Mouse (Mus musculus) urinary bladder, adult 2 months (tissue): ENCODE data around the gene Tbc1d10a. TPM values are rescaled to one million over a fixed set of nuclear protein-coding genes. Genes with fewer than 3 reads are reported as not detected.

Experiments
- polyA plus RNA-seq: library from polyadenylated mRNA; depleted of rRNA; stranded (reverse); fragments of >200 nt; gene quantifications from 2 replicates; pipeline ENCODE4 v1.2.3, GENCODE M21; 2012; rRNA removed

Tbc1d10a gene
- polyA plus RNA-seq, 1 experiment: 137 TPM

Other genes with a start within 250 kb of the Tbc1d10a start
- gene Pes1, start 222.8 kb upstream of the Tbc1d10a start, polyA plus RNA-seq: 42.4 and 43.1 TPM in 2 replicates
- 0.04 TPM in 1 of 2 replicates, not detected in the other for gene 4930556J24Rik, start 210.0 kb upstream of the Tbc1d10a start, polyA plus RNA-seq
- gene Gal3st1, start 203.2 kb upstream of the Tbc1d10a start, polyA plus RNA-seq: 5.5 and 6.9 TPM in 2 replicates
- 0.15 and 0.21 TPM in 2 replicates for gene Sec14l4, start 155.3 kb upstream of the Tbc1d10a start, polyA plus RNA-seq
- gene Sec14l3, start 121.9 kb upstream of the Tbc1d10a start, polyA plus RNA-seq: not detected in 2 replicates
- 3.4 and 4.1 TPM in 2 replicates for gene Mtfp1, start 91.3 kb upstream of the Tbc1d10a start, polyA plus RNA-seq
- 1.3 and 1.4 TPM in 2 replicates for gene Sec14l2, start 63.4 kb upstream of the Tbc1d10a start, polyA plus RNA-seq
- gene Rnf215, start 51.6 kb upstream of the Tbc1d10a start, polyA plus RNA-seq: 31.5 and 34.4 TPM in 2 replicates
- 13.8 and 14.2 TPM in 2 replicates for gene Ccdc157, start 26.5 kb upstream of the Tbc1d10a start, polyA plus RNA-seq
- 21.6 and 28.5 TPM in 2 replicates for gene Sf3a1, start 26.4 kb upstream of the Tbc1d10a start, polyA plus RNA-seq
- gene Castor1, start 31.4 kb downstream of the Tbc1d10a start, polyA plus RNA-seq: 19.7 and 19.8 TPM in 2 replicates
- gene Osm, start 49.6 kb downstream of the Tbc1d10a start, polyA plus RNA-seq: 0.28 and 0.39 TPM in 2 replicates
- gene Lif, start 70.8 kb downstream of the Tbc1d10a start, polyA plus RNA-seq: 2.5 and 2.8 TPM in 2 replicates